Mouse (Mus musculus) kidney, embryonic 15.5 days (tissue): ENCODE measurements at regions not wholly inside any gene's neighbourhood (a gene's known extent, or its start where the extent isn't known, plus 50 kb on each side); places are given as distances from the start of the nearest gene placed in this dataset.
"Not testable (repeated sequence)": the region's sequence is repeated elsewhere in the genome, so short reads cannot be mapped to it uniquely, and the experiment has no call there.

Source experiments
- ATAC-seq: fragments of 200-750 bp; cut with Nextera tagmentation; replicated peaks from 2 replicates; pipeline ENCODE4 v1.8.0; 2017; ENCODE audit warnings: moderate TSS enrichment; ENCODE audit not compliant: low FRiP score
- H3K27ac ChIP-seq: fragments of 300-500 bp; sonication (generic); 2 replicates; pipeline ENCODE4 v1.5.1; 2015; ENCODE audit warnings: mild to moderate bottlenecking, inconsistent platforms
- H3K27me3 ChIP-seq: fragments of 300-500 bp; sonication (generic); 2 replicates; pipeline ENCODE4 v1.6.1; 2015; ENCODE audit warnings: inconsistent platforms
- H3K36me3 ChIP-seq: fragments of 300-500 bp; sonication (generic); 2 replicates; pipeline ENCODE4 v1.6.1; 2015; ENCODE audit warnings: inconsistent platforms
- H3K4me1 ChIP-seq: fragments of 300-500 bp; sonication (generic); 2 replicates; pipeline ENCODE4 v1.6.1; 2015; ENCODE audit warnings: inconsistent platforms
- H3K4me2 ChIP-seq: fragments of 300-500 bp; sonication (generic); 2 replicates; pipeline ENCODE4 v1.6.1; 2015; ENCODE audit warnings: moderate library complexity, mild to moderate bottlenecking, inconsistent platforms
- H3K4me3 ChIP-seq: fragments of 300-500 bp; sonication (generic); replicated peaks from 2 replicates; pipeline ENCODE4 v1.5.1; 2015; ENCODE audit warnings: mild to moderate bottlenecking, inconsistent platforms
- H3K9ac ChIP-seq: fragments of 300-500 bp; sonication (generic); 2 replicates; pipeline ENCODE4 v1.6.1; 2015; ENCODE audit warnings: mild to moderate bottlenecking, inconsistent platforms
- H3K9me3 ChIP-seq: fragments of 300-500 bp; sonication (generic); replicated peaks from 2 replicates; pipeline ENCODE4 v1.6.1; 2016; ENCODE audit warnings: inconsistent platforms
- WGBS: fragments of 180-500 bp; shearing (Covaris S2); methylation state at CpG from one replicate; pipeline ENCODE4 v1.1.7; 2015; ENCODE audit warnings: mixed read lengths; 5-methylcytosine and 5-hydroxymethylcytosine counted together

- H3K4me3 ChIP-seq, H3K4me2 ChIP-seq, H3K4me1 ChIP-seq, H3K36me3 ChIP-seq, H3K9ac ChIP-seq, H3K27me3 ChIP-seq, H3K9me3 ChIP-seq, H3K27ac ChIP-seq, ATAC-seq: not testable (repeated sequence)
- 72% methylated on average over 5 of the region's 5 CpGs for WGBS
These were observed 135.1 kb upstream of the Cdk6 start for GRCm38 (mm10) chr5:3206160-3206559.

- ATAC-seq, H3K27me3 ChIP-seq, H3K4me2 ChIP-seq, H3K9ac ChIP-seq, H3K36me3 ChIP-seq, H3K4me1 ChIP-seq, H3K4me3 ChIP-seq, H3K27ac ChIP-seq, H3K9me3 ChIP-seq: not testable (repeated sequence)
- WGBS = 96% methylated on average over 4 of the region's 4 CpGs
These were observed 133.0 kb upstream of the Cdk6 start for GRCm38 (mm10) chr5:3208293-3208692.

GRCm38 (mm10) chr5:3211284-3211683 lies 130.0 kb upstream of the Cdk6 start:
- Histone ChIP-seq H3K27me3 (no peaks in the 10 kb centered on the region), H3K4me3 (no peak overlapping the region), H3K4me1 (no peaks in the 10 kb centered on the region), H3K27ac (no peak overlapping the region), H3K9ac (no peak overlapping the region), H3K36me3 (no peaks in the 10 kb centered on the region), H3K9me3 (no peaks in the 10 kb centered on the region), H3K4me2 (no peak overlapping the region)
- whole genome bisulfite sequencing = 94% methylated on average over 3 of the region's 3 CpGs
- no peak for ATAC-seq

- no peaks in the 10 kb centered on the region for H3K36me3 ChIP-seq
- H3K4me3 ChIP-seq = no peak overlapping the region
- 83% methylated on average over 5 of the region's 5 CpGs for WGBS
- no peak for ATAC-seq
- no peak overlapping the region for H3K9ac ChIP-seq
- H3K27me3 ChIP-seq = no peaks in the 10 kb centered on the region
- H3K27ac ChIP-seq = no peak overlapping the region
- no peak overlapping the region for H3K4me2 ChIP-seq
- no peaks in the 10 kb centered on the region for H3K9me3 ChIP-seq
- H3K4me1 ChIP-seq = no peaks in the 10 kb centered on the region
These were observed 125.2 kb upstream of the Cdk6 start for GRCm38 (mm10) chr5:3216053-3216452.

GRCm38 (mm10) chr5:3219230-3219629 lies 122.1 kb upstream of the Cdk6 start:
- Histone ChIP-seq H3K36me3 (no peaks in the 10 kb centered on the region), H3K9ac (no peak overlapping the region)
- WGBS = 50% methylated on average over 4 of the region's 4 CpGs

GRCm38 (mm10) chr5:3219770-3220169 lies 121.5 kb upstream of the Cdk6 start:
- ATAC-seq = no peak
- 63% methylated on average over 3 of the region's 3 CpGs for WGBS
- H3K27ac ChIP-seq = no peak overlapping the region
- no peaks in the 10 kb centered on the region for H3K36me3 ChIP-seq
- H3K4me1 ChIP-seq = no peaks in the 10 kb centered on the region
- no peaks in the 10 kb centered on the region for H3K27me3 ChIP-seq
- H3K9me3 ChIP-seq = no peaks in the 10 kb centered on the region
- no peak overlapping the region for H3K4me3 ChIP-seq
- H3K4me2 ChIP-seq = no peak overlapping the region
- no peak overlapping the region for H3K9ac ChIP-seq

More at GRCm38 (mm10) chr5:3219230-3219629, 122.1 kb upstream of the Cdk6 start:
- H3K27ac ChIP-seq = no peak overlapping the region
- ATAC-seq = no peak
- no peaks in the 10 kb centered on the region for H3K27me3 ChIP-seq
- H3K4me1 ChIP-seq = no peaks in the 10 kb centered on the region
- no peak overlapping the region for H3K4me3 ChIP-seq
- H3K9me3 ChIP-seq = no peaks in the 10 kb centered on the region
- no peak overlapping the region for H3K4me2 ChIP-seq

GRCm38 (mm10) chr5:3223819-3224218 lies 117.5 kb upstream of the Cdk6 start:
- H3K4me1 ChIP-seq, ATAC-seq, H3K4me3 ChIP-seq, H3K36me3 ChIP-seq, H3K9me3 ChIP-seq, H3K27me3 ChIP-seq, H3K27ac ChIP-seq, H3K9ac ChIP-seq, H3K4me2 ChIP-seq: not testable (repeated sequence)
- WGBS = 80% methylated on average over 4 of the region's 4 CpGs

- WGBS = 88% methylated on average over 14 of the region's 14 CpGs
- H3K4me1 ChIP-seq, H3K36me3 ChIP-seq, H3K4me2 ChIP-seq, H3K27ac ChIP-seq, H3K27me3 ChIP-seq, H3K4me3 ChIP-seq, H3K9me3 ChIP-seq, ATAC-seq, H3K9ac ChIP-seq: not testable (repeated sequence)
These were observed 116.8 kb upstream of the Cdk6 start for GRCm38 (mm10) chr5:3224392-3225054.

- not testable (repeated sequence) for H3K4me2 ChIP-seq, H3K36me3 ChIP-seq, H3K9ac ChIP-seq, H3K4me1 ChIP-seq, H3K27ac ChIP-seq, ATAC-seq, H3K9me3 ChIP-seq, H3K4me3 ChIP-seq, H3K27me3 ChIP-seq
- WGBS = 78% methylated on average over 8 of the region's 8 CpGs
These were observed 115.9 kb upstream of the Cdk6 start for GRCm38 (mm10) chr5:3225358-3225757.

- not testable (repeated sequence) for H3K4me1 ChIP-seq, H3K9ac ChIP-seq, H3K36me3 ChIP-seq, H3K27ac ChIP-seq, H3K4me2 ChIP-seq, H3K27me3 ChIP-seq, ATAC-seq, H3K4me3 ChIP-seq, H3K9me3 ChIP-seq
- WGBS = 74% methylated on average over 2 of the region's 2 CpGs
These were observed 97.2 kb upstream of the Cdk6 start for GRCm38 (mm10) chr5:3244067-3244466.

- no peaks in the 10 kb centered on the region for H3K4me1 ChIP-seq
- H3K36me3 ChIP-seq = no peaks in the 10 kb centered on the region
- no peak overlapping the region for H3K4me3 ChIP-seq
- WGBS = 70% methylated on average over 2 of the region's 2 CpGs
- no peak overlapping the region for H3K27ac ChIP-seq
- H3K4me2 ChIP-seq = no peak overlapping the region
- H3K9ac ChIP-seq = no peak overlapping the region
- H3K27me3 ChIP-seq = no peaks in the 10 kb centered on the region
- H3K9me3 ChIP-seq = no peaks in the 10 kb centered on the region
- ATAC-seq = no peak
These were observed 94.0 kb upstream of the Cdk6 start for GRCm38 (mm10) chr5:3247333-3247732.

GRCm38 (mm10) chr5:3250273-3250672 lies 91.0 kb upstream of the Cdk6 start:
- 68% methylated on average over 2 of the region's 2 CpGs for WGBS
- no peaks in the 10 kb centered on the region for H3K36me3 ChIP-seq
- no peaks in the 10 kb centered on the region for H3K4me1 ChIP-seq
- no peaks in the 10 kb centered on the region for H3K9me3 ChIP-seq
- no peak overlapping the region for H3K9ac ChIP-seq
- H3K4me3 ChIP-seq = no peak overlapping the region
- ATAC-seq = no peak
- no peak overlapping the region for H3K4me2 ChIP-seq
- no peak overlapping the region for H3K27ac ChIP-seq
- no peaks in the 10 kb centered on the region for H3K27me3 ChIP-seq

GRCm38 (mm10) chr5:3260289-3260688 lies 81.0 kb upstream of the Cdk6 start:
- Histone ChIP-seq H3K27ac (no peak overlapping the region), H3K4me3 (no peak overlapping the region), H3K9me3 (no peaks in the 10 kb centered on the region), H3K4me2 (no peak overlapping the region), H3K4me1 (no peaks in the 10 kb centered on the region), H3K9ac (no peak overlapping the region), H3K27me3 (no peaks in the 10 kb centered on the region), H3K36me3 (no peaks in the 10 kb centered on the region)
- 88% methylated on average over 1 of the region's 1 CpGs for WGBS
- ATAC-seq = no peak
